15 mouse cellular contexts compared by ENCODE assay signal in genomic region chr3:51702701-51703286, GRCm38 (mm10). TPM values are rescaled to one million over a fixed set of nuclear protein-coding genes. Genes with fewer than 3 reads are reported as not detected.
DNase-seq lines count a peak whose midpoint lies in the region; ATAC-seq and TF ChIP-seq lines count a peak whose summit lies in the region.
"Had no signal": no experiment of that assay in that cellular context is flagged by ENCODE, and none has a peak within 500 bp of the region (broad histone marks: within the 10 kb centered on the region; RNA-seq: fewer than 3 reads in every experiment).

No protein-coding gene starts in this region.

- H3K36me3 ChIP-seq in intestine, embryonic 14.5 days (ENCODE audit: control insufficient read depth, insufficient read depth, low read length) = no peaks in the 10 kb centered on the region
- H3K36me3 ChIP-seq in intestine, postnatal 0 days (ENCODE audit: control insufficient read depth, insufficient read depth) = no peaks in the 10 kb centered on the region
- H3K36me3 ChIP-seq in forebrain, embryonic 11.5 days (ENCODE audit: control insufficient read depth, insufficient read depth, low read length) = no peaks in the 10 kb centered on the region
- H3K36me3 ChIP-seq in hindbrain, postnatal 0 days (ENCODE audit: insufficient read depth, low read length) = no peaks in the 10 kb centered on the region
- no peaks in the 10 kb centered on the region for H3K36me3 ChIP-seq in neural tube, embryonic 14.5 days (ENCODE audit: control insufficient read depth, insufficient read depth, low read length)
- H3K36me3 ChIP-seq: heart, embryonic 13.5 days; liver, embryonic 15.5 days; stomach, embryonic 15.5 days had no signal

- H3K9ac ChIP-seq in intestine, embryonic 14.5 days (ENCODE audit: low read length) = no peak overlapping the region
- H3K9ac ChIP-seq in intestine, postnatal 0 days (ENCODE audit: low read depth, low read length) = no peak overlapping the region
- no peak overlapping the region for H3K9ac ChIP-seq in forebrain, embryonic 11.5 days (ENCODE audit: low read length)
- H3K9ac ChIP-seq in hindbrain, postnatal 0 days (replicated peaks; ENCODE audit: low read length) = no peak overlapping the region
- no peak overlapping the region for H3K9ac ChIP-seq in neural tube, embryonic 14.5 days (replicated peaks; ENCODE audit: low read depth, low read length)
- H3K9ac ChIP-seq: stomach, embryonic 15.5 days had no signal

- no peak for TF ChIP-seq CTCF in intestine, postnatal 0 days (IDR thresholded peaks at IDR 0.05; ENCODE audit: low read depth)
- TF ChIP-seq CTCF in hindbrain, postnatal 0 days (IDR thresholded peaks at IDR 0.05; ENCODE audit: low read depth) = no peak

- peaks cover 25% of the 10 kb centered on the region for H3K4me1 ChIP-seq in intestine, embryonic 14.5 days (replicated peaks; ENCODE audit: control insufficient read depth, insufficient read depth, low read length)
- H3K4me1 ChIP-seq in intestine, postnatal 0 days (replicated peaks; ENCODE audit: control insufficient read depth, insufficient read depth, low read length) = peaks cover 3% of the 10 kb centered on the region; the same call in 1 of the 2 replicates
- H3K4me1 ChIP-seq in forebrain, embryonic 11.5 days (replicated peaks; ENCODE audit: control insufficient read depth, insufficient read depth, low read length) = peaks cover 18% of the 10 kb centered on the region; the same call in 1 of the 2 replicates
- peaks cover 18% of the 10 kb centered on the region for H3K4me1 ChIP-seq in hindbrain, postnatal 0 days (ENCODE audit: insufficient read depth, low read length)
- H3K4me1 ChIP-seq in neural tube, embryonic 14.5 days (ENCODE audit: control insufficient read depth, insufficient read depth, low read length) = peaks cover 27% of the 10 kb centered on the region

- WGBS in intestine, embryonic 14.5 days = 85% methylated on average over 8 of the region's 8 CpGs
- WGBS in intestine, postnatal 0 days = 93% methylated on average over 8 of the region's 8 CpGs
- 70% methylated on average over 8 of the region's 8 CpGs for WGBS in forebrain, embryonic 11.5 days
- 54% methylated on average over 8 of the region's 8 CpGs for WGBS in hindbrain, postnatal 0 days
- WGBS in neural tube, embryonic 14.5 days = 56% methylated on average over 8 of the region's 8 CpGs

- H3K4me2 ChIP-seq in intestine, embryonic 14.5 days (ENCODE audit: low read length) = no peak overlapping the region
- H3K4me2 ChIP-seq in intestine, postnatal 0 days (replicated peaks; ENCODE audit: low read depth) = no peak overlapping the region
- no peak overlapping the region for H3K4me2 ChIP-seq in forebrain, embryonic 11.5 days (ENCODE audit: low read depth, low read length, severe bottlenecking)
- H3K4me2 ChIP-seq in hindbrain, postnatal 0 days (ENCODE audit: low read depth, low read length) = no peak overlapping the region
- no peak overlapping the region for H3K4me2 ChIP-seq in neural tube, embryonic 14.5 days (ENCODE audit: low read depth, low read length)

- no peaks in the 10 kb centered on the region for H3K27me3 ChIP-seq in intestine, embryonic 14.5 days (replicated peaks; ENCODE audit: control insufficient read depth, insufficient read depth, low read length)
- no peaks in the 10 kb centered on the region for H3K27me3 ChIP-seq in intestine, postnatal 0 days (replicated peaks; ENCODE audit: control insufficient read depth, insufficient read depth, low read length)
- no peaks in the 10 kb centered on the region for H3K27me3 ChIP-seq in forebrain, embryonic 11.5 days (ENCODE audit: control insufficient read depth, insufficient read depth, low read length)
- no peaks in the 10 kb centered on the region for H3K27me3 ChIP-seq in hindbrain, postnatal 0 days (ENCODE audit: insufficient read depth, low read length)
- no peaks in the 10 kb centered on the region for H3K27me3 ChIP-seq in neural tube, embryonic 14.5 days (ENCODE audit: control insufficient read depth, insufficient read depth, low read length)
- H3K27me3 ChIP-seq: heart, embryonic 13.5 days; Patski; stomach, embryonic 15.5 days had no signal

- ATAC-seq in intestine, embryonic 14.5 days (replicated peaks; ENCODE audit: low FRiP score, low TSS enrichment, low read depth) = no peak
- ATAC-seq in intestine, postnatal 0 days = no peak
- ATAC-seq in forebrain, embryonic 11.5 days (replicated peaks; ENCODE audit: low FRiP score) = no peak
- no peak for ATAC-seq in hindbrain, postnatal 0 days
- ATAC-seq in neural tube, embryonic 14.5 days (ENCODE audit: low read depth) = no peak
- ATAC-seq in megakaryocyte progenitor cell, adult 5-6 weeks (replicated peaks; ENCODE audit: poor library complexity) = no peak
- ATAC-seq: Patski had no signal

- peak overlapping the region; percentile 75; the same call in 1 of the 2 replicates for H3K27ac ChIP-seq in intestine, embryonic 14.5 days (ENCODE audit: low read depth)
- H3K27ac ChIP-seq in intestine, postnatal 0 days (ENCODE audit: low read depth, low read length) = no peak overlapping the region
- peak overlapping the region; percentile 55 for H3K27ac ChIP-seq in forebrain, embryonic 11.5 days (ENCODE audit: low read depth, low read length)
- H3K27ac ChIP-seq in hindbrain, postnatal 0 days = 0 out of 2 replicates have a peak overlapping the region, but pooled peaks have one; percentile 78
- peak overlapping the region; percentile 85 for H3K27ac ChIP-seq in neural tube, embryonic 14.5 days (ENCODE audit: low read depth, low read length)
- H3K27ac ChIP-seq: liver, embryonic 15.5 days had no signal

- H3K9me3 ChIP-seq in intestine, embryonic 14.5 days (ENCODE audit: control insufficient read depth, low read length) = 0 out of 2 replicates have a peak, but pooled peaks cover under 1% of the 10 kb centered on the region
- H3K9me3 ChIP-seq in intestine, postnatal 0 days (ENCODE audit: control insufficient read depth) = no peaks in the 10 kb centered on the region; the same call in 1 of the 2 replicates
- no peaks in the 10 kb centered on the region; the same call in 1 of the 2 replicates for H3K9me3 ChIP-seq in forebrain, embryonic 11.5 days (ENCODE audit: control insufficient read depth, low read length)
- no peaks in the 10 kb centered on the region for H3K9me3 ChIP-seq in hindbrain, postnatal 0 days (ENCODE audit: low read length)
- no peaks in the 10 kb centered on the region for H3K9me3 ChIP-seq in neural tube, embryonic 14.5 days (ENCODE audit: control insufficient read depth, low read length)
- H3K9me3 ChIP-seq: heart, embryonic 13.5 days; liver, embryonic 15.5 days; stomach, embryonic 15.5 days had no signal

- DNase-seq in intestine, embryonic 14.5 days (ENCODE audit: low spot score) = no peak
- DNase-seq in forebrain, embryonic 11.5 days (ENCODE audit: low spot score) = no peak
- DNase-seq in hindbrain, postnatal 0 days (ENCODE audit: low spot score) = no peak
- no peak for DNase-seq in thymus, postnatal 25 days
- DNase-seq in natural killer cell, adult 2 months (ENCODE audit: low spot score in 2 of 2) = no peak
- DNase-seq: adrenal gland, postnatal 36 days; kidney, adult 9 months; right cerebral cortex, adult 18-20 months had no signal

- H3K4me3 ChIP-seq in intestine, embryonic 14.5 days (ENCODE audit: low read depth, low read length) = no peak overlapping the region
- H3K4me3 ChIP-seq in intestine, postnatal 0 days (ENCODE audit: low read depth, low read length) = no peak overlapping the region
- H3K4me3 ChIP-seq in forebrain, embryonic 11.5 days (ENCODE audit: low read depth, low read length) = no peak overlapping the region
- H3K4me3 ChIP-seq in hindbrain, postnatal 0 days (ENCODE audit: low read length) = no peak overlapping the region
- H3K4me3 ChIP-seq in neural tube, embryonic 14.5 days (ENCODE audit: low read depth, low read length) = no peak overlapping the region
- H3K4me3 ChIP-seq: liver, embryonic 15.5 days; stomach, embryonic 15.5 days had no signal

RNA-seq across cellular contexts. Expression of gene Mgst2, which starts 42.6 kb away (rescaled TPM):
- 13.8 and 15.5 TPM in 2 replicates for polyA plus RNA-seq in intestine, embryonic 14.5 days (2014; fragmentation: Nextera tagmentation; extraction: Ambion mirVana)
- polyA plus RNA-seq in intestine, postnatal 0 days (2015; fragmentation: Nextera tagmentation; extraction: Ambion mirVana) = 128 and 153 TPM in 2 replicates
- polyA plus RNA-seq in forebrain, embryonic 11.5 days (2014; fragmentation: Nextera tagmentation; extraction: Ambion mirVana) = 0.28 TPM in 1 of 2 replicates, not detected in the other
- not detected in 2 replicates for total RNA-seq in hindbrain, postnatal 0 days (2014; rRNA removed)
- 1.0 and 1.6 TPM in 2 replicates for polyA plus RNA-seq in hindbrain, postnatal 0 days (2015; fragmentation: Nextera tagmentation; extraction: Ambion mirVana)
- 0.27 and 0.48 TPM in 2 replicates for polyA plus RNA-seq in neural tube, embryonic 14.5 days (2014; fragmentation: Nextera tagmentation; extraction: Ambion mirVana)
- 132 and 146 TPM in 2 replicates for total RNA-seq in megakaryocyte progenitor cell, adult 5-6 weeks (2015)
- 44.7 and 52.2 TPM in 2 replicates for total RNA-seq in megakaryocyte progenitor cell, adult 5-6 weeks (2017)
